Mouse (Mus musculus): Measurements from ENCODE around the gene 7530416G11Rik. TPM values are rescaled to one million over a fixed set of nuclear protein-coding genes. Genes with fewer than 3 reads are reported as not detected.

Gene 7530416G11Rik
- polyA plus RNA-seq, 1 experiment from 2014 or later = not detected

GRCm38 (mm10) chr15:85497548-85497947 is 5.5 kb downstream of the 7530416G11Rik start:
- no peaks in the 10 kb centered on the region for H3K36me3 ChIP-seq (ENCODE audit: control insufficient read depth, insufficient read depth, low read length)
- H3K4me3 ChIP-seq (ENCODE audit: low read depth, low read length) = no peak overlapping the region
- DNase-seq (ENCODE audit: low spot score) (no peak), ATAC-seq (no peak)
- no peaks in the 10 kb centered on the region for H3K27me3 ChIP-seq (replicated peaks; ENCODE audit: control insufficient read depth, insufficient read depth, low read length)
- H3K27ac ChIP-seq (ENCODE audit: low read depth, low read length) = peak overlapping the region; percentile 78
- H3K4me1 ChIP-seq (ENCODE audit: control insufficient read depth, insufficient read depth, low read length) = peaks cover 32% of the 10 kb centered on the region
- WGBS = 73% methylated on average over 4 of the region's 4 CpGs
- no peak overlapping the region for H3K4me2 ChIP-seq (ENCODE audit: low read length)
- no peak overlapping the region for H3K9ac ChIP-seq (ENCODE audit: low read length)
- no peaks in the 10 kb centered on the region for H3K9me3 ChIP-seq (replicated peaks; ENCODE audit: control insufficient read depth, low read length)

GRCm38 (mm10) chr15:85494163-85494621 is 8.8 kb downstream of the 7530416G11Rik start:
- no peaks in the 10 kb centered on the region for H3K36me3 ChIP-seq (ENCODE audit: control insufficient read depth, insufficient read depth, low read length)
- DNase-seq (ENCODE audit: low spot score) (peak; percentile 95), ATAC-seq (peak; percentile 92)
- H3K9me3 ChIP-seq (replicated peaks; ENCODE audit: control insufficient read depth, low read length) = no peaks in the 10 kb centered on the region
- whole genome bisulfite sequencing = 6% methylated on average over 11 of the region's 11 CpGs
- no peak overlapping the region for H3K9ac ChIP-seq (ENCODE audit: low read length)
- H3K4me3 ChIP-seq (ENCODE audit: low read depth, low read length) = no peak overlapping the region
- H3K4me1 ChIP-seq (ENCODE audit: control insufficient read depth, insufficient read depth, low read length) = peaks cover 52% of the 10 kb centered on the region
- H3K27me3 ChIP-seq (replicated peaks; ENCODE audit: control insufficient read depth, insufficient read depth, low read length) = no peaks in the 10 kb centered on the region
- H3K4me2 ChIP-seq (ENCODE audit: low read length) = peak overlapping the region; percentile 35
- peak overlapping the region; percentile 83 for H3K27ac ChIP-seq (ENCODE audit: low read depth, low read length)

- peak overlapping the region; percentile 45; the same call in 1 of the 2 replicates for H3K9ac ChIP-seq (ENCODE audit: low read length)
- H3K27me3 ChIP-seq (replicated peaks; ENCODE audit: control insufficient read depth, insufficient read depth, low read length) = no peaks in the 10 kb centered on the region
- H3K4me3 ChIP-seq (ENCODE audit: low read depth, low read length) = no peak overlapping the region
- no peaks in the 10 kb centered on the region for H3K36me3 ChIP-seq (ENCODE audit: control insufficient read depth, insufficient read depth, low read length)
- ATAC-seq = peak; percentile 35; the same call in 1 of the 2 replicates
- no peak overlapping the region for H3K4me2 ChIP-seq (ENCODE audit: low read length)
- peaks cover 39% of the 10 kb centered on the region for H3K4me1 ChIP-seq (ENCODE audit: control insufficient read depth, insufficient read depth, low read length)
- peak; percentile 70 for DNase-seq (ENCODE audit: low spot score)
- H3K9me3 ChIP-seq (replicated peaks; ENCODE audit: control insufficient read depth, low read length) = peaks cover 10% of the 10 kb centered on the region; the same call in 1 of the 2 replicates
- H3K27ac ChIP-seq (ENCODE audit: low read depth, low read length) = peak overlapping the region; percentile 85
- WGBS = 14% methylated on average over 7 of the region's 7 CpGs
Observed at GRCm38 (mm10) chr15:85489751-85490150, 13.3 kb downstream of the 7530416G11Rik start.

GRCm38 (mm10) chr15:85488900-85489299 is 14.1 kb downstream of the 7530416G11Rik start:
- peak; percentile 29; the same call in 1 of the 2 replicates for ATAC-seq
- Histone ChIP-seq H3K4me1 (ENCODE audit: control insufficient read depth, insufficient read depth, low read length) (peaks cover 31% of the 10 kb centered on the region), H3K36me3 (ENCODE audit: control insufficient read depth, insufficient read depth, low read length) (no peaks in the 10 kb centered on the region), H3K27ac (ENCODE audit: low read depth, low read length) (peak overlapping the region; percentile 85), H3K9ac (ENCODE audit: low read length) (no peak overlapping the region), H3K4me2 (ENCODE audit: low read length) (no peak overlapping the region), H3K9me3 (replicated peaks; ENCODE audit: control insufficient read depth, low read length) (peaks cover 10% of the 10 kb centered on the region; the same call in 1 of the 2 replicates), H3K4me3 (ENCODE audit: low read depth, low read length) (no peak overlapping the region), H3K27me3 (replicated peaks; ENCODE audit: control insufficient read depth, insufficient read depth, low read length) (no peaks in the 10 kb centered on the region)
- 61% methylated on average over 10 of the region's 10 CpGs for WGBS
- peak; percentile 38 for DNase-seq (ENCODE audit: low spot score)

- Histone ChIP-seq H3K27ac (ENCODE audit: low read depth, low read length) (no peak overlapping the region; the same call in 1 of the 2 replicates), H3K4me3 (ENCODE audit: low read depth, low read length) (no peak overlapping the region), H3K9ac (ENCODE audit: low read length) (no peak overlapping the region), H3K4me1 (ENCODE audit: control insufficient read depth, insufficient read depth, low read length) (peaks cover 8% of the 10 kb centered on the region; the same call in 1 of the 2 replicates), H3K9me3 (replicated peaks; ENCODE audit: control insufficient read depth, low read length) (no peaks in the 10 kb centered on the region), H3K4me2 (ENCODE audit: low read length) (no peak overlapping the region), H3K27me3 (replicated peaks; ENCODE audit: control insufficient read depth, insufficient read depth, low read length) (no peaks in the 10 kb centered on the region), H3K36me3 (ENCODE audit: control insufficient read depth, insufficient read depth, low read length) (no peaks in the 10 kb centered on the region)
- peak; percentile 45 for DNase-seq (ENCODE audit: low spot score)
- WGBS = 34% methylated on average over 3 of the region's 3 CpGs
- peak; percentile 58; the same call in 1 of the 2 replicates for ATAC-seq
Observed at GRCm38 (mm10) chr15:85480630-85481029, 22.4 kb downstream of the 7530416G11Rik start.

GRCm38 (mm10) chr15:85479919-85480318 is 23.1 kb downstream of the 7530416G11Rik start:
- no peaks in the 10 kb centered on the region for H3K36me3 ChIP-seq (ENCODE audit: control insufficient read depth, insufficient read depth, low read length)
- no peak overlapping the region for H3K4me2 ChIP-seq (ENCODE audit: low read length)
- H3K4me1 ChIP-seq (ENCODE audit: control insufficient read depth, insufficient read depth, low read length) = peaks cover 8% of the 10 kb centered on the region; the same call in 1 of the 2 replicates
- ATAC-seq = no peak
- H3K9ac ChIP-seq (ENCODE audit: low read length) = no peak overlapping the region
- H3K4me3 ChIP-seq (ENCODE audit: low read depth, low read length) = no peak overlapping the region
- H3K27me3 ChIP-seq (replicated peaks; ENCODE audit: control insufficient read depth, insufficient read depth, low read length) = no peaks in the 10 kb centered on the region
- 48% methylated on average over 5 of the region's 5 CpGs for WGBS
- DNase-seq (ENCODE audit: low spot score) = no peak
- H3K9me3 ChIP-seq (replicated peaks; ENCODE audit: control insufficient read depth, low read length) = no peaks in the 10 kb centered on the region
- H3K27ac ChIP-seq (ENCODE audit: low read depth, low read length) = no peak overlapping the region

GRCm38 (mm10) chr15:85479365-85479764 is 23.7 kb downstream of the 7530416G11Rik start:
- peak; percentile 52 for DNase-seq (ENCODE audit: low spot score)
- WGBS = 68% methylated on average over 12 of the region's 12 CpGs
- H3K27ac ChIP-seq (ENCODE audit: low read depth, low read length) = no peak overlapping the region

GRCm38 (mm10) chr15:85477584-85477983 is 25.4 kb downstream of the 7530416G11Rik start:
- H3K4me1 ChIP-seq (ENCODE audit: control insufficient read depth, insufficient read depth, low read length) = peaks cover 11% of the 10 kb centered on the region
- no peak overlapping the region for H3K4me2 ChIP-seq (ENCODE audit: low read length)
- no peaks in the 10 kb centered on the region for H3K9me3 ChIP-seq (replicated peaks; ENCODE audit: control insufficient read depth, low read length)
- H3K9ac ChIP-seq (ENCODE audit: low read length) = no peak overlapping the region
- H3K4me3 ChIP-seq (ENCODE audit: low read depth, low read length) = no peak overlapping the region
- no peak overlapping the region for H3K27ac ChIP-seq (ENCODE audit: low read depth, low read length)
- H3K27me3 ChIP-seq (replicated peaks; ENCODE audit: control insufficient read depth, insufficient read depth, low read length) = no peaks in the 10 kb centered on the region
- ATAC-seq = no peak
- peak; percentile 53 for DNase-seq (ENCODE audit: low spot score)
- WGBS = 32% methylated on average over 1 of the region's 1 CpGs
- no peaks in the 10 kb centered on the region for H3K36me3 ChIP-seq (ENCODE audit: control insufficient read depth, insufficient read depth, low read length)

More at GRCm38 (mm10) chr15:85479365-85479764, 23.7 kb downstream of the 7530416G11Rik start:
- H3K4me2 ChIP-seq (ENCODE audit: low read length) = no peak overlapping the region
- peaks cover 11% of the 10 kb centered on the region for H3K4me1 ChIP-seq (ENCODE audit: control insufficient read depth, insufficient read depth, low read length)
- H3K9ac ChIP-seq (ENCODE audit: low read length) = no peak overlapping the region
- no peaks in the 10 kb centered on the region for H3K36me3 ChIP-seq (ENCODE audit: control insufficient read depth, insufficient read depth, low read length)
- H3K27me3 ChIP-seq (replicated peaks; ENCODE audit: control insufficient read depth, insufficient read depth, low read length) = no peaks in the 10 kb centered on the region
- no peak overlapping the region for H3K4me3 ChIP-seq (ENCODE audit: low read depth, low read length)
- no peak for ATAC-seq
- no peaks in the 10 kb centered on the region for H3K9me3 ChIP-seq (replicated peaks; ENCODE audit: control insufficient read depth, low read length)

GRCm38 (mm10) chr15:85474697-85475096 is 28.3 kb downstream of the 7530416G11Rik start:
- H3K36me3 ChIP-seq (ENCODE audit: control insufficient read depth, insufficient read depth, low read length) = peaks cover 8% of the 10 kb centered on the region
- H3K4me2 ChIP-seq (ENCODE audit: low read length) = no peak overlapping the region
- no peak overlapping the region for H3K27ac ChIP-seq (ENCODE audit: low read depth, low read length)
- peak; percentile 63 for DNase-seq (ENCODE audit: low spot score)
- H3K9ac ChIP-seq (ENCODE audit: low read length) = no peak overlapping the region
- peaks cover 3% of the 10 kb centered on the region; the same call in 1 of the 2 replicates for H3K4me1 ChIP-seq (ENCODE audit: control insufficient read depth, insufficient read depth, low read length)
- ATAC-seq = no peak
- no peak overlapping the region for H3K4me3 ChIP-seq (ENCODE audit: low read depth, low read length)
- H3K9me3 ChIP-seq (replicated peaks; ENCODE audit: control insufficient read depth, low read length) = no peaks in the 10 kb centered on the region
- no peaks in the 10 kb centered on the region for H3K27me3 ChIP-seq (replicated peaks; ENCODE audit: control insufficient read depth, insufficient read depth, low read length)
- 62% methylated on average over 3 of the region's 3 CpGs for WGBS
